Mouse (Mus musculus) limb, embryonic 14.5 days (tissue): ENCODE data around the gene Fen1. TPM values are rescaled to one million over a fixed set of nuclear protein-coding genes. Genes with fewer than 3 reads are reported as not detected.

Experiments used
- ATAC-seq: fragments of 200-750 bp; cut with Nextera tagmentation; 2 replicates; pipeline ENCODE4 v1.8.0; 2017; ENCODE audit warnings: low read depth, moderate number of reproducible peaks, moderate TSS enrichment; ENCODE audit not compliant: low FRiP score
- DNase-seq: peaks from one replicate; pipeline ENCODE4 v3.0.0-alpha.2; 2015; ENCODE audit warnings: low spot score
- H3K27ac ChIP-seq: fragments of 300-500 bp; sonication (generic); replicated peaks from 2 replicates; pipeline ENCODE4 v1.5.1; 2014; ENCODE audit warnings: low read depth, mild to moderate bottlenecking, low read length, moderate library complexity, mixed read lengths
- H3K27me3 ChIP-seq: fragments of 300-500 bp; sonication (generic); 2 replicates; pipeline ENCODE4 v1.6.1; 2014; ENCODE audit warnings: low read length, mixed read lengths; ENCODE audit not compliant: control insufficient read depth, insufficient read depth
- H3K36me3 ChIP-seq: fragments of 300-500 bp; sonication (generic); 2 replicates; pipeline ENCODE4 v1.6.1; 2014; ENCODE audit warnings: mild to moderate bottlenecking, low read length, moderate library complexity, mixed read lengths; ENCODE audit not compliant: control insufficient read depth, insufficient read depth
- H3K4me1 ChIP-seq: fragments of 300-500 bp; sonication (generic); 2 replicates; pipeline ENCODE4 v1.6.1; 2014; ENCODE audit warnings: antibody characterized with exemption, low read length, mixed read lengths; ENCODE audit not compliant: control insufficient read depth, insufficient read depth
- H3K4me2 ChIP-seq: fragments of 300-500 bp; sonication (generic); replicated peaks from 2 replicates; pipeline ENCODE4 v1.6.1; 2014; ENCODE audit warnings: low read depth, mild to moderate bottlenecking, low read length, moderate library complexity; ENCODE audit not compliant: severe bottlenecking
- H3K4me3 ChIP-seq: fragments of 300-500 bp; sonication (generic); replicated peaks from 2 replicates; pipeline ENCODE4 v1.5.1; 2014; ENCODE audit warnings: low read length
- H3K9ac ChIP-seq: fragments of 300-500 bp; sonication (generic); 2 replicates; pipeline ENCODE4 v1.6.1; 2014; ENCODE audit warnings: mild to moderate bottlenecking, low read depth, low read length, moderate library complexity; ENCODE audit not compliant: severe bottlenecking
- H3K9me3 ChIP-seq: fragments of 300-500 bp; sonication (generic); 2 replicates; pipeline ENCODE4 v1.6.1; 2016; ENCODE audit warnings: low read length; ENCODE audit not compliant: control insufficient read depth
- POLR2A ChIP-seq: fragments of 200-500 bp; IDR thresholded peaks from 2 replicates; pipeline ENCODE4 v1.8.0; 2012; ENCODE audit warnings: inconsistent platforms, mild to moderate bottlenecking, moderate library complexity, borderline replicate concordance; ENCODE audit not compliant: insufficient read depth, insufficient read length; ENCODE audit errors: extremely low read depth
- WGBS: fragments of 180-500 bp; shearing (Covaris S2); extraction: QIAGEN DNeasy Blood & Tissue Kit; methylation state at CpG from one replicate; pipeline ENCODE4 v1.1.7; 2014; 5-methylcytosine and 5-hydroxymethylcytosine counted together
- polyA plus RNA-seq, 2 experiments: library from polyadenylated mRNA; depleted of rRNA in 1 of 2; stranded (reverse) in 1 of 2; unstranded in 1 of 2; fragments of >200 nt; fragmentation: Nextera tagmentation in 1 of 2; extraction: Ambion mirVana in 1 of 2; gene quantifications; 2 replicates each; pipeline versions ENCODE4 v1.2.1 to v1.2.3; 2012 to 2014

The Fen1 gene
- polyA plus RNA-seq, 2 experiments = 40.8 to 58.2 TPM

DNA sequence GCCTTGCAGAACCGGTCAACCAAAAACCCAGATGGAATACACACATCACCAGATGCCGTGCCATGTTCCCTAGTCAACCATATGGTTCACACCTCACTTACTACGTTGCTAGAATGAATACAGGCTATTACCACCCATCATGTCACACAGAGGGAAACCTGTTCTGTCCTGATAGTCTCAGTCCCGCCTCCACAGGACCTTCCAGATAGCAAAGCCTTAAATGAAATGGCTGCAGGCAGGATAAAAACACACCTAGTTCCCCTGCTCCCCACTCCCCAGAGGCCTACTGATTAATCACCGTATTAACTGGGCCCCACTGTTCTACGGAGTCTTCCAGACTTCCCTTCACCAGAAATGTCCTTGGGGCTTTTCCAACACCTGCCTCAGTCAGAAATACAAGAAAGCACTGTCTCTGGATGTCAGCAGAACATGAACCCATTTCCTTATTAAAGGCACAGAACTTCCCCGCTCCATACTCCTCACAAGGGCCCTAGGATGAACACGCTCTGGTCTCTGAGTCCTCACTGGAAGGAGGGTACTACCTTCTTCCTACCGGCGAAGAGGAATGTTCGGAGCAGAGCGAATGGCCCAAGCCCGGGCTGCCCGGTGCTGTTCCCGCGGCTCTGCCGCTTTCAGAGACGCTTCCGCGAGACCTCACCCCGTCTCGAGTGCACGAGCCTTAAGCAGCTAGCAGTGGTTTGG is 672 bp downstream of the Fen1 start:
- Histone ChIP-seq H3K4me1 (peaks cover 8% of the 10 kb centered on the region), H3K9ac (peak overlapping the region; percentile 77), H3K4me3 (peak overlapping the region; percentile 90), H3K27ac (peak overlapping the region; percentile 48), H3K4me2 (peak overlapping the region; percentile 88), H3K36me3 (peaks cover 48% of the 10 kb centered on the region), H3K9me3 (no peaks in the 10 kb centered on the region), H3K27me3 (no peaks in the 10 kb centered on the region)
- DNase-seq = no peak
- ATAC-seq = peak; percentile 41; the same call in 1 of the 2 replicates
- WGBS = 1% methylated on average over 23 of the region's 23 CpGs
- TF ChIP-seq POLR2A = 0 out of 2 replicates have a peak, but pooled peaks have one; percentile 38

DNA sequence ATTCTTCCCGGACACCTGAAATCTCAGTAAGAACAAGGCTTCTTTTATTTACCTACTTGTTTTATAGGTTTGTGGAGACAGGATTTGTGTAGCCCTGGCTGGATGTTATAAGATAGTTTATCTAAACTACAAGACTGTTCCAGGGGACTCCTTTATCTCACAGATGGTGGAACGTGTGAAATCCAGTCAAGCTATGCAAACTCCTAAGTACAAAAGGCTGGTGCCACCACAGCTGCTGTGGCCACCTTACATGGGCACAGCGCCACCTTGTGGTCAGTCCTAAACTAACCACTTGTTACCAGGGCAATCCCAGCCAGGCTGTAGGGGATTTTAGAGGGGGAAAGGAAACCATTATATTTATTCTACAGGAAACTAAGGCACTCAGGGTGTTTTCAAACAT is 5.2 kb downstream of the Fen1 start:
- Histone ChIP-seq H3K9ac (no peak overlapping the region), H3K27me3 (no peaks in the 10 kb centered on the region), H3K4me3 (no peak overlapping the region), H3K4me2 (no peak overlapping the region), H3K36me3 (peaks cover 55% of the 10 kb centered on the region), H3K27ac (no peak overlapping the region), H3K9me3 (no peaks in the 10 kb centered on the region), H3K4me1 (peaks cover 8% of the 10 kb centered on the region)
- peak; percentile 56; the same call in 1 of the 2 replicates for ATAC-seq
- no peak for TF ChIP-seq POLR2A
- peak; percentile 87 for DNase-seq
- WGBS = 29% methylated on average over 3 of the region's 3 CpGs

DNA sequence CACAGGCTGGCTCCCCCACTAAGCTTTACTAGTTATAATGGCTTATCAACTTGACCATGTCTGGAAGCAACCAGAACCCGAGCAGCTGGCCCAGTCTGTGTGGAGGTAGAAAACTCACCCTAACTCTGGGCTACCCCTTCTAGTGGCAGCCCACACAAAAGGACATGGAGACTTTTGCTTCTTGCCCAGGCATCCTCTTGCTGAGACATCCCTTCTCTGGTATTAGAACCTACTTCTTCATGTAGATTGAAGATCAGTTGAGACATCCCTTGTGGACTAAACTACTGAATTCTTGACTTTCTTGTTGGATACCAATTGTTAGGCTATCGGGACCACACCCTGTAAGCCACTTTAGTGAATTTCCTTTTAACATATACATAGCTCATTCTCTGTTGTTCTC is 5.7 kb downstream of the Fen1 start:
- Histone ChIP-seq H3K36me3 (peaks cover 59% of the 10 kb centered on the region), H3K4me3 (no peak overlapping the region), H3K4me1 (peaks cover 8% of the 10 kb centered on the region), H3K4me2 (no peak overlapping the region), H3K27ac (no peak overlapping the region), H3K9me3 (no peaks in the 10 kb centered on the region), H3K9ac (no peak overlapping the region), H3K27me3 (no peaks in the 10 kb centered on the region)
- no peak for DNase-seq
- TF ChIP-seq POLR2A = no peak
- WGBS = 76% methylated on average over 2 of the region's 2 CpGs
- no peak for ATAC-seq

DNA sequence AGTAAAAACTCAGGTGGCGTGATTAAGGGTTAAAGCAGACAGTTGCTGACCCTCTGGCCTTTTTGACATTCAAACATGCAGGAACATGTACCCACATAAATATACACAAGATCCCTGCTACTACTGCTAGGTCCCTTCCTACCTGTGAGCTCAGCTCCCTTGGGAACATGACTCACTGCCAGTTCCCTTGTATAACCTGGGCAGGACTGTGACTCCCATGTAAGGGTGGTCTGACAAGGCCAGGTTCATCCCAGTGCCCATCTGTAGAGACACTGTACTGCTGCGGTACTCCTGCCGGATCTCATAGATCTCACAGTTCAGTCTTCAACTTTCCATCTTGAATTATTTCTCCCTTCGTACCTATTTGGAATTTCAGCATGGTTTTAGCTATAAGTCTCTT is 6.8 kb downstream of the Fen1 start:
- 82% methylated on average over 4 of the region's 4 CpGs for WGBS

DNA sequence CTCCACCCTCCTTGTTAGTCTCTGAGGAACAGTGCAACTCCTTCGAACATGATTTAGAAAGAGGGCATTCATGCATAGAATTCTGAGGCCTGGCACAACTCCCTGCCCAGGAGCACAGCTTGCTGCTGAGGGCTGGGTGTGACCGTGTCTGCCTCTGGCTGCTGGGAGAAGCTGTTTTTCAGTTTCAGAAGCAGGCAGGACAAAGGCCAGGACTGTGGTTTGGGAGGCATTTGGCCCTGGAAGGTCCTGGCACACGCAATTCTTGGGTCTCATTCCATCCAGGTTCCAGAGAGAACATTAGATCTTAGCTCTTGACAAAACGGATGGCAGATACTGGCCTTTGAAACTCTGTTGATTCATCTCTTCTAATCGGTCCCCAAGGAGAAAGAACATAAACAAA is 8.7 kb downstream of the Fen1 start:
- ATAC-seq (no peak), DNase-seq (no peak)
- 79% methylated on average over 5 of the region's 5 CpGs for WGBS
- H3K4me2 ChIP-seq = no peak overlapping the region
- H3K4me1 ChIP-seq = no peaks in the 10 kb centered on the region
- no peaks in the 10 kb centered on the region for H3K27me3 ChIP-seq
- no peak overlapping the region for H3K27ac ChIP-seq
- H3K9me3 ChIP-seq = no peaks in the 10 kb centered on the region
- TF ChIP-seq POLR2A = no peak
- H3K9ac ChIP-seq = no peak overlapping the region
- peaks cover 78% of the 10 kb centered on the region for H3K36me3 ChIP-seq
- H3K4me3 ChIP-seq = no peak overlapping the region

More for the DNA sequence above, 6.8 kb downstream of the Fen1 start:
- TF ChIP-seq POLR2A = no peak
- DNase-seq (no peak), ATAC-seq (no peak)
- Histone ChIP-seq H3K27ac (no peak overlapping the region), H3K4me1 (no peaks in the 10 kb centered on the region), H3K36me3 (peaks cover 71% of the 10 kb centered on the region), H3K27me3 (no peaks in the 10 kb centered on the region), H3K9me3 (no peaks in the 10 kb centered on the region), H3K4me2 (no peak overlapping the region), H3K4me3 (no peak overlapping the region), H3K9ac (no peak overlapping the region)

DNA sequence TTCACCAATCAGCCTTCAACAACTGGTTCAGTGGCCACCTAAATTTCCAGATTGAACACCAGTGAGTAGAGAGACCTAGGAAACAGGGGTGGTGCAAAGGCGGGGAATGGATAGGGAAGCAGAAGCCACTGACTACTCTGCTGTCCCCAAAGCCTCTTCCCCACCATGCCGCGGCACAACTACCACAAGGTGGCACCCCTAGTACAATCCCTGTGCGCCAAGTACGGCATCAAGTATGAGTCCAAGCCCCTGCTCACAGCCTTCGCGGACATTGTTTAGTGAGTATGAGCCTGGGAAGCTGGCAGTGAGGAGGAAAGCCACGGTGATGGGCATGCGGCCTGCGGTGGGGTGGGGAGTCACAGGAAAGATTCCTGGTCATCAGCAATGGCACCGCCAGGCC is 9.6 kb downstream of the Fen1 start:
- no peak for DNase-seq
- Histone ChIP-seq H3K4me2 (no peak overlapping the region), H3K9me3 (no peaks in the 10 kb centered on the region), H3K36me3 (peaks cover 78% of the 10 kb centered on the region), H3K9ac (no peak overlapping the region), H3K4me3 (no peak overlapping the region), H3K4me1 (no peaks in the 10 kb centered on the region), H3K27ac (no peak overlapping the region), H3K27me3 (no peaks in the 10 kb centered on the region)
- WGBS = 87% methylated on average over 11 of the region's 11 CpGs
- ATAC-seq = no peak
- TF ChIP-seq POLR2A = no peak
